Mouse (Mus musculus): ENCODE data around the gene Mrc2. TPM values are rescaled to one million over a fixed set of nuclear protein-coding genes. Genes with fewer than 3 reads are reported as not detected.
A peak's percentile ranks its signal among the peaks of the same experiment; 100 is the strongest.

Mrc2 gene
- polyA plus RNA-seq, 1 experiment from 2014 or later, result 3.6 TPM

- Histone ChIP-seq H3K4me3 (replicated peaks; ENCODE audit: low read length) (no peak overlapping the region), H3K27me3 (replicated peaks; ENCODE audit: control insufficient read depth, insufficient read depth, low read length) (no peaks in the 10 kb centered on the region), H3K4me2 (ENCODE audit: low read length) (no peak overlapping the region), H3K9ac (replicated peaks; ENCODE audit: low read depth, low read length) (no peak overlapping the region), H3K9me3 (ENCODE audit: control insufficient read depth, low read length) (no peaks in the 10 kb centered on the region), H3K36me3 (ENCODE audit: control insufficient read depth, insufficient read depth) (no peaks in the 10 kb centered on the region), H3K4me1 (replicated peaks; ENCODE audit: control insufficient read depth, insufficient read depth, low read length) (peaks cover 4% of the 10 kb centered on the region; the same call in 1 of the 2 replicates), H3K27ac (ENCODE audit: low read length) (no peak overlapping the region)
- ATAC-seq, result no peak
- 71% methylated on average over 12 of the region's 12 CpGs for WGBS
These were observed 46.4 kb downstream of the Mrc2 start for GRCm38 (mm10) chr11:105338596-105339390.

GRCm38 (mm10) chr11:105345284-105345683, 52.8 kb downstream of the Mrc2 start:
- Histone ChIP-seq H3K4me3 (replicated peaks; ENCODE audit: low read length) (no peak overlapping the region), H3K9me3 (ENCODE audit: control insufficient read depth, low read length) (no peaks in the 10 kb centered on the region), H3K27ac (ENCODE audit: low read length) (no peak overlapping the region), H3K4me1 (replicated peaks; ENCODE audit: control insufficient read depth, insufficient read depth, low read length) (no peaks in the 10 kb centered on the region), H3K27me3 (replicated peaks; ENCODE audit: control insufficient read depth, insufficient read depth, low read length) (no peaks in the 10 kb centered on the region), H3K4me2 (ENCODE audit: low read length) (no peak overlapping the region), H3K36me3 (ENCODE audit: control insufficient read depth, insufficient read depth) (no peaks in the 10 kb centered on the region), H3K9ac (replicated peaks; ENCODE audit: low read depth, low read length) (no peak overlapping the region)
- 74% methylated on average over 2 of the region's 2 CpGs for WGBS
- ATAC-seq, result no peak

GRCm38 (mm10) chr11:105347162-105348161, 55.0 kb downstream of the Mrc2 start:
- Histone ChIP-seq H3K4me2 (ENCODE audit: low read length) (no peak overlapping the region), H3K9me3 (ENCODE audit: control insufficient read depth, low read length) (no peaks in the 10 kb centered on the region), H3K27ac (ENCODE audit: low read length) (no peak overlapping the region), H3K4me3 (replicated peaks; ENCODE audit: low read length) (no peak overlapping the region), H3K27me3 (replicated peaks; ENCODE audit: control insufficient read depth, insufficient read depth, low read length) (no peaks in the 10 kb centered on the region), H3K36me3 (ENCODE audit: control insufficient read depth, insufficient read depth) (no peaks in the 10 kb centered on the region), H3K4me1 (replicated peaks; ENCODE audit: control insufficient read depth, insufficient read depth, low read length) (no peaks in the 10 kb centered on the region), H3K9ac (replicated peaks; ENCODE audit: low read depth, low read length) (no peak overlapping the region)
- ATAC-seq, result peak; percentile 88
- 62% methylated on average over 28 of the region's 28 CpGs for WGBS

- Histone ChIP-seq H3K27ac (ENCODE audit: low read length) (no peak overlapping the region), H3K9me3 (ENCODE audit: control insufficient read depth, low read length) (no peaks in the 10 kb centered on the region), H3K9ac (replicated peaks; ENCODE audit: low read depth, low read length) (no peak overlapping the region), H3K27me3 (replicated peaks; ENCODE audit: control insufficient read depth, insufficient read depth, low read length) (no peaks in the 10 kb centered on the region), H3K4me3 (replicated peaks; ENCODE audit: low read length) (no peak overlapping the region), H3K36me3 (ENCODE audit: control insufficient read depth, insufficient read depth) (no peaks in the 10 kb centered on the region), H3K4me1 (replicated peaks; ENCODE audit: control insufficient read depth, insufficient read depth, low read length) (peaks cover 8% of the 10 kb centered on the region), H3K4me2 (ENCODE audit: low read length) (no peak overlapping the region)
- WGBS, result 92% methylated on average over 9 of the region's 9 CpGs
- ATAC-seq, result no peak
These were observed 56.1 kb downstream of the Mrc2 start for GRCm38 (mm10) chr11:105348495-105348982.

GRCm38 (mm10) chr11:105349780-105350324, 57.4 kb downstream of the Mrc2 start:
- Histone ChIP-seq H3K4me2 (ENCODE audit: low read length) (no peak overlapping the region), H3K27me3 (replicated peaks; ENCODE audit: control insufficient read depth, insufficient read depth, low read length) (no peaks in the 10 kb centered on the region), H3K4me1 (replicated peaks; ENCODE audit: control insufficient read depth, insufficient read depth, low read length) (peaks cover 8% of the 10 kb centered on the region), H3K36me3 (ENCODE audit: control insufficient read depth, insufficient read depth) (no peaks in the 10 kb centered on the region), H3K4me3 (replicated peaks; ENCODE audit: low read length) (no peak overlapping the region), H3K9me3 (ENCODE audit: control insufficient read depth, low read length) (no peaks in the 10 kb centered on the region), H3K27ac (ENCODE audit: low read length) (no peak overlapping the region), H3K9ac (replicated peaks; ENCODE audit: low read depth, low read length) (no peak overlapping the region)
- ATAC-seq, result no peak
- WGBS, result 96% methylated on average over 19 of the region's 19 CpGs

- Histone ChIP-seq H3K9ac (replicated peaks; ENCODE audit: low read depth, low read length) (no peak overlapping the region), H3K9me3 (ENCODE audit: control insufficient read depth, low read length) (no peaks in the 10 kb centered on the region), H3K4me2 (ENCODE audit: low read length) (no peak overlapping the region), H3K36me3 (ENCODE audit: control insufficient read depth, insufficient read depth) (no peaks in the 10 kb centered on the region), H3K27ac (ENCODE audit: low read length) (no peak overlapping the region), H3K4me1 (replicated peaks; ENCODE audit: control insufficient read depth, insufficient read depth, low read length) (peaks cover 8% of the 10 kb centered on the region), H3K27me3 (replicated peaks; ENCODE audit: control insufficient read depth, insufficient read depth, low read length) (no peaks in the 10 kb centered on the region), H3K4me3 (replicated peaks; ENCODE audit: low read length) (no peak overlapping the region)
- ATAC-seq, result no peak
- 91% methylated on average over 7 of the region's 7 CpGs for WGBS
These were observed 58.2 kb downstream of the Mrc2 start for GRCm38 (mm10) chr11:105350643-105351042.

GRCm38 (mm10) chr11:105352152-105352551, 59.7 kb downstream of the Mrc2 start:
- H3K4me1 ChIP-seq (replicated peaks; ENCODE audit: control insufficient read depth, insufficient read depth, low read length), result peaks cover 8% of the 10 kb centered on the region
- H3K27me3 ChIP-seq (replicated peaks; ENCODE audit: control insufficient read depth, insufficient read depth, low read length), result no peaks in the 10 kb centered on the region
- H3K4me3 ChIP-seq (replicated peaks; ENCODE audit: low read length), result no peak overlapping the region
- H3K4me2 ChIP-seq (ENCODE audit: low read length), result no peak overlapping the region
- no peak overlapping the region for H3K9ac ChIP-seq (replicated peaks; ENCODE audit: low read depth, low read length)
- no peak for ATAC-seq
- H3K9me3 ChIP-seq (ENCODE audit: control insufficient read depth, low read length), result no peaks in the 10 kb centered on the region
- H3K36me3 ChIP-seq (ENCODE audit: control insufficient read depth, insufficient read depth), result no peaks in the 10 kb centered on the region
- H3K27ac ChIP-seq (ENCODE audit: low read length), result no peak overlapping the region
- 80% methylated on average over 8 of the region's 8 CpGs for WGBS

- 52% methylated on average over 9 of the region's 9 CpGs for WGBS
- no peak for ATAC-seq
- Histone ChIP-seq H3K9ac (replicated peaks; ENCODE audit: low read depth, low read length) (no peak overlapping the region), H3K4me2 (ENCODE audit: low read length) (no peak overlapping the region), H3K27me3 (replicated peaks; ENCODE audit: control insufficient read depth, insufficient read depth, low read length) (no peaks in the 10 kb centered on the region), H3K36me3 (ENCODE audit: control insufficient read depth, insufficient read depth) (no peaks in the 10 kb centered on the region), H3K27ac (ENCODE audit: low read length) (no peak overlapping the region), H3K4me1 (replicated peaks; ENCODE audit: control insufficient read depth, insufficient read depth, low read length) (peaks cover 8% of the 10 kb centered on the region), H3K4me3 (replicated peaks; ENCODE audit: low read length) (no peak overlapping the region), H3K9me3 (ENCODE audit: control insufficient read depth, low read length) (no peaks in the 10 kb centered on the region)
These were observed 60.8 kb downstream of the Mrc2 start for GRCm38 (mm10) chr11:105352954-105353890.

Measured in forebrain, embryonic 16.5 days (tissue).